Mouse (Mus musculus) urinary bladder, adult 2 months (tissue): Measurements from ENCODE around the gene Cdk9. TPM values are rescaled to one million over a fixed set of nuclear protein-coding genes. Genes with fewer than 3 reads are reported as not detected.
A peak's percentile ranks its signal among the peaks of the same experiment; 100 is the strongest.

Source experiments
- DNase-seq: peaks from one replicate; pipeline ENCODE4 v3.0.0; 2022; ENCODE audit warnings: low spot score
- polyA plus RNA-seq: library from polyadenylated mRNA; depleted of rRNA; stranded (reverse); fragments of >200 nt; gene quantifications from 2 replicates; pipeline ENCODE4 v1.2.3, GENCODE M21; 2012

The Cdk9 gene
- polyA plus RNA-seq, 1 experiment = 151 TPM

DNA sequence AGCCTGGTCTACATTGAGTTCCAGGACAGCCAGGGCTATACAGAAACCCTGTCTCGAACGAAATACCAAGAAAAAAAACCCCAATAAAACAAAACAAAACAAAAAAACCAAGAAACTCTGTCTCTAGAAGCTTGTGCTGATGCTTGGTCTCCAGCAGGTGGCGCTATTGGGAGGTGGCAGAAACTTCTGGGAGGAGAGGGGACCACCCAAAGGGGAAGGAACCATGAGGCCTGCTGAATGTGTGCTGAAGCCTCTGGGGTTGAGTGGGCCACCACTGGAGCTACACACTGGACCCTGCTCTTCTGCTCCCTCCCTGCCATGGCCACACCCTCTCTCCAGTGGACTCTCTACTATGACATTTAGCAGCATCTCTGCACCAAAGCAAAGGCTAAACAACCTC, 4.2 kb downstream of the Cdk9 start:
- DNase-seq = no peak

DNA sequence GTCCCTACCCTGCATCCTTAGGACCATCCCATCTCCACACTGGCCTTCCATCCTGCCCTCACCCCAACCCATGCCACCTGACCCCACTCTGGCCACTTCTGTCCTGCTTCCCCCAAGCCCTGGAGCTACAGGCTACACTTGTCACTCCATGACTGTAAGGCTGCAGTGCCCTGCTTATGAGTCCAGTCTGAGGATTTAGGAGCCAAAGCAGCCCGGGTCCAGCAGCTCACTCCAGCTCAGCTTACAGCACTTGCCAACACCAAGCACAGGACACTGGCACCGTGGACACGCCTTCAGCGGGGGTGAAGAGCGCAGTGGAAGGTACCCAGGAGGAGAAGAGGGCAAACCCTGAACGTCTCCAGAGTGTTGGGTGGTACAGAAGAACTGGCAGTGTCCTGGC, 5.9 kb downstream of the Cdk9 start:
- no peak for DNase-seq

DNA sequence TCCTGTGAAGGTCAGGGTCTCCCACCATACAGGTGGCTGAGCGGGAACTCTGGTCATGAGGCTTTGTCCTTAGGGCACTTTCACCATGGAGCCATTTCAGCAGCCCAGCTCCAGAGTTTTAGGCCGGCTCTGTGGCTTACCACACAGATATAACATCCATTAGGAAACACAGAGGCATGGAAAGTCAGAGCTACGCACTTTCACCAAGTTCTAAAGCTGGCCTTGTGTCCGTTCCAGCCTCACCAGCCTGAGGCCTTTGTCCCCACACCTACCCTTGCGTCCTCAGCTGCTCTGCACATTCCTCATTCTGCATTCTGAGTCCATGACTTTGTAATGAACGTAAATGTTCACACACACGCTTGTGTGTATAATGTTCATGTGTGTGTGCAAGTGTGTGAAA, 7.9 kb downstream of the Cdk9 start:
- no peak for DNase-seq

GRCm38 (mm10) chr2:32704021-32704421, 8.9 kb downstream of the Cdk9 start, which contains the start of gene Fpgs:
Gene Fpgs, minus strand, starts transcription at chr2:32704145.
- DNase-seq = no peak

DNA sequence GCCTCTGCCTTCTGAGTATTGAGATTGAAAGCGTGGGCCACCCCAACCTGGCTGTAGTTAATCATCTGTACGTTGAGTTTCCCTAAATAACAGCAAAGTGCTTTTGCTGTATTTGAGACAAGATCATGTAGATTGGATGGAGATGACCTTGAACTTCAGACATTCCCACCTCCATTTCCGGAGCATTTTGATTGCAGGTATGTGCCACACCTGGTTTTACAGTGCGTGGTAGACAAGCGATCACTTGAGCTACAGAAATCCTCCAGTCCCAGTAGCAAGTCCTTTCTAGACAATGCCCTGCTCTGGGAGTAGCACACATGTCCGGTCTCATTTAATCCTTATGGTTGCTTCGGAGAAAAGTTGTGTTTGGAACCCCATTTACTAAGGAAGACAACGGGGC, 9.8 kb downstream of the Cdk9 start:
- DNase-seq = no peak

DNA sequence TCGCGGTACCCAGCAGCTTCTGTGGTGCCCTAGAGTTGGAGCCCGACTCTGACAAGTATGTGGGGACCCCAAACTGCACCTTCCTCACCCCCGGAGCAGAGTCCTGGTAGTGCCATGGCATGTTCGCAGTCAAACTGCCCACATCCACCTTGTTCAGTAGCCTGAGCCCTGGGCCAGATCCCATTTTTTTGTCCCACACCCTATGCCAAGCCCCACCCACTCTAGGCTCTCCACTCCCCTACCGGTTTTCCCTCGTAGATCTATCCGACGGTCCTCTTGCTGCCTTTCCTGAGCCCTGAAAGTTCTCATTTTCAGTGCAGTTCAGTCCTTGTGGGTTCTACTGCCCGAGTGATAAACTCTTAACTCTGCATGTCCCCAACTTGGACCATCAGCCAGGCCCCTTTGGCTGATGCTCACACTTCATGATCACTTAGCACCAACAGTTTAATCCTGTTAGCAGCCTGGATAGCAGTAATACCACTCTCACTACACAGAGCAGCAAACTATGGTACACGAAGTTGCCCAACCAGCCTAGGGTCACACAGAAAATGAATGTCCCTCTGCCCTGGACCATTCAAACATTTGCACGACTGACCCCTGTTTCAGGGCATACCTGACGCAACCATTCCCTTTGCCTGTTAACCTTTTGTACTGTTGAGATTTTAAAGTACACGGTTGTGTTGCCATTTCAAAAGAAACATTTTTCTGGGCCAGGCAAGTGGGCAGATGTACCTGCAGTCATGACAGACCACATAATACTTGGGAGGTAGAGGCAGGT, 11.7 kb downstream of the Cdk9 start:
- DNase-seq = no peak

GRCm38 (mm10) chr2:32699680-32700079, 13.2 kb downstream of the Cdk9 start:
- DNase-seq = no peak

DNA sequence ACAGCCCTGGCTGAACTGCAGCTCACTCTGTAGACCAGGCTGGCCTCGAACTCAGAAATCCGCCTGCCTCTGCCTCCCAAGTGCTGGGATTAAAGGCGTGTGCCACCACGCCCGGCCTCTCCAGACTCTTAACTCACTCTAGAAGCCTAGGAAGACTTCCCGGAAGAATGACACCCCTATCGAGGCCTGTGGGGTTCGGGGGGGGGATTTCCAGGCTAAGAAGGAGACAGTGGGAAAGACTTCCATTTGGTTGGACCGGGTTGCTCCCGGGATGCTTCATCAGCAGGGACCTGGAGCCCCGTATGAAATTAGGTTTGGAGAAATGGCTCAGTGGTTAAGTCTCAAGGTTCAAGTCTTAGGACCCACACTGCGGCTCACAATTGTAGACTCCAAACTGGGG, 18.2 kb downstream of the Cdk9 start:
- DNase-seq = no peak

- peak; percentile 80 for DNase-seq
These were observed 19.0 kb downstream of the Cdk9 start for GRCm38 (mm10) chr2:32693823-32694411.

DNA sequence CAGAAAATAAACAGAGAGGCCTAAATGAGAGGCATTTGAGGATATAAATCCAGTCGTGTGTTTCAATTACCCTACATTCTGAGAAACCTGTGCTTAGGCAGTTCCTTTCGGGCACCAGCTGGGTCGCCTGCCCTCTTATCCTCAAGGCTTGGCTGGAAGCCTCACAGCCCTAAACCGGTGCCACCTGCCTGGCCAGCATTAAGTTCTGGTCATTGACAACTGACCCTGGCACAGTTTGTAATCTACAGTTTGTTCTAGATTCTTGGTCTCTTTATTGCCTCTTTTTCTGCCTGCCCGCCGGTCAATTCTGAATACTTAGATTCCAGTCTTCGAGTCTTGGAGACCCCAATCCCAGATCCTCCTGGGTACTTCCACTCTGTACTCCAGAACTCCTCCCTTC, 19.6 kb downstream of the Cdk9 start:
- no peak for DNase-seq

- DNase-seq = no peak
These were observed 20.4 kb downstream of the Cdk9 start for GRCm38 (mm10) chr2:32692496-32692895.

DNA sequence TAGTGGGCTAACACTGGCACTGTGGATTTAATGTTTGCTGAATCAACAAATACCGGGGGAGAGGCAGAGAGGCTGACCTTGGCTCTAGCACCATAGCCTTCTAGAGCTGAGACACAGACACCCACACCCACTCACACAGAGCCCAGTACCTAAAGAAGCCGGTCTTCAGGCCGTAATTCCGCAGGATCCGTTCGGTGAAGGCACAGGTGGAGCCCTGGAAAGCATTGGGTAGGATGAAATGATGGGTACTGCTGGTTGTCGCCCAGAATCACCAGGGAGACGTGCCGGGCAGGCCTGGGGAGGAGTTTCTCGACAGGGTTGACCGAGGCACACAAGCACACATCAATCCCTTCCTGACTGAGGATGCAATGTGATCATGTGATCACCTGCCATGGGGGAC, 21.8 kb downstream of the Cdk9 start:
- no peak for DNase-seq

DNA sequence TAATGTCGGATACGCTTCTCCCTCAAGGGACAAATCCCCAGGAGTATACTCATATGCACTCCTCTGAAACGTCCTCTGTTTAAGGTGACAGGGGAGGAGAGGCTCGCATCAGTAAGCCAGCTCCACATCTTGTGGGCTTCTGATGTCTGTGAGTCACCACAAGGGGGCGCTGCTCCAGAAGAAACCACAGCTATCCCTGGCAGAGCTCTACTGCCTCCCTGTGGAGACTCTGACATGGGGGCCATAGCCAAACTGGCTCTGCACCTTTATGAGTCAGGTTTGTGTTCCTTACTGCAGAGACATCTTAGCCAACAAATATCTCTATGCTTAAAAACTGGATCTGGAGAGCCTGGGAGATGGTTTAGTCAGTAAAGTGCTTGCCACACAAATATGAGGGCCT, 23.5 kb downstream of the Cdk9 start:
- DNase-seq = peak; percentile 81

- no peak for DNase-seq
These were observed 25.3 kb downstream of the Cdk9 start for GRCm38 (mm10) chr2:32687562-32687961.

DNA sequence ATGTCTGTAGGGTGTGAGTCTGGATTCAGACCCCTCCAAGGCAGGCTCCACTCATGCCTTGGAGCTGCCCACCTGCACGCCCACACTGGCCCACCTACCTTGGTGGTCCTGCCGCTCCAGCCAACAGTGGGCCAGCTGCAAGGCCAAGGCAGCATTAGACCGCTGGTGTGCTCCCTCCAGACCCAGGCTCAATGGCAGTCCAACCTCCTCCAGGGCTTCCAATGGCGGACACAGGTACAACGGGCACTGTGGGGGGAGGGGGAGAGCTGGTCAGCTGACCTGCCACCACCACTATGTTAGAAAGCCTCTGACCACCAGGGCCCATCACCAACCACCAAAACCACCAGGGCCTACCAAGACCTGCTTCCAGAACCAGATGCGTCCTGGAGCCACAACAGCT, 26.2 kb downstream of the Cdk9 start:
- DNase-seq = no peak

- no peak for DNase-seq
These were observed 27.1 kb downstream of the Cdk9 start for GRCm38 (mm10) chr2:32685807-32686206.

GRCm38 (mm10) chr2:32684681-32685428, 28.0 kb downstream of the Cdk9 start:
- no peak for DNase-seq

GRCm38 (mm10) chr2:32683701-32684100, 29.2 kb downstream of the Cdk9 start:
- DNase-seq = no peak

DNA sequence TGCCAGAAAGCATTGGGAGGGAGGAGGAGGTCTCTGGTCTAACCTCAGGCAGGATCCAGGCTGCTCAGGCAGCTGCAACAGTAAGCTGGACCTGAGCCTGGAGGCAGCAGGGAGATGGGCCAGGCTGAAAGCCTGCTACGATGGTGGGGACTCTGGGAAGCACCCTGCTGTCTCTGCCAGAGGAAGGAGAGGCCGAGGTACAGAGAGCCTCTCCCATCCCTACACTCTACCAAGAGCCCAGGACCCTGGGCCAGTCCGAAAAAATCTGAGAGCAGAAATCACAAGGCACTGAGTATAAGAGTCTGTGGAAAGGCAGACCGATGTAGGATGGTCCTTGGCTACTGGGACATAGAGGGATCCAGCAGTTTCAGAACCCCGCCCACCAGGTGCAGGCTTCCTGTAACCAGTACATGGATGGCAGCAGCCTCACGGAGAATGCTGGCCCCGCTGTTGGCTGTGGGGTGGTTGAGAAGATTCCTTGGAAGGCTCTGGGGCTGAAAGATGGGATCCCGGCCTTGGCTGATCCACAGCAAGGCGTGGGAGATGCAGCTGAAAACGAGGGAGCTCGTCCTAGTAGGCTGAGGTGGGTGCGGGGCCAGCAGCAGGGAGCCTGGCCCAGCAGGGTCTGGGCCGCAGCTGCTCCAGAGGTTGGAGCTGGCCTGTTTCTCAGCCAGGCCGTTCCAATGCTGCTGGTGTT, 30.0 kb downstream of the Cdk9 start:
- no peak for DNase-seq

- no peak for DNase-seq
These were observed 31.1 kb downstream of the Cdk9 start for GRCm38 (mm10) chr2:32681754-32682153.

DNA sequence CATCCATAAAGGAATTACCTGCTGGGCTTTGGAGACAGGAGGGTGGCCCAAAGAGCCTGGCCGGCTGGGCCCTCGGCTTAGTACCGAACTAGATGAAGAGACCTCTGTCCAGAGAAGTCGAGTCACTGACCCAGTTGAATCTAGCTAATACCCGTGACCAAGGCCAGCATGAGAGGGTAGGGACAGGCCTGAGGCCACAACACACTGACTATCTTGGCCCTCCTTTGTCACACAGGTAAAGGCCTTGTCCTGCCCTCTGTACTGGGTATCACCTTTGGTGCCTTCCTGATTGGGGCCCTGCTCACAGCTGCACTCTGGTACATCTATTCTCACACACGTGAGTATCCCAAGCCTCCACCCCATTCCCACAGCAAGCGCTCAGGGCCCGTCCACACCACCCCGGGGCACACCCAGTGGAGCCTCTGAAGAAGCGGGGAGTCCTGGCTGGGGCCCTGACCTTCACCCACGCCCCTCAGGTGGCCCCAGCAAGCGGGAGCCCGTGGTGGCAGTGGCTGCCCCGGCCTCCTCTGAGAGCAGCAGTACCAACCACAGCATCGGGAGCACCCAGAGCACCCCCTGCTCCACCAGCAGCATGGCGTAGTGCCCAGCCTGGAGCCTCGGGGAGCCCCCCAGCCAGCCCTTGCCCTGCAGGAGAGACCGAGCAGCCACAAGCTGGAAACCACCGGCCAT, 31.8 kb downstream of the Cdk9 start:
- no peak for DNase-seq

DNA sequence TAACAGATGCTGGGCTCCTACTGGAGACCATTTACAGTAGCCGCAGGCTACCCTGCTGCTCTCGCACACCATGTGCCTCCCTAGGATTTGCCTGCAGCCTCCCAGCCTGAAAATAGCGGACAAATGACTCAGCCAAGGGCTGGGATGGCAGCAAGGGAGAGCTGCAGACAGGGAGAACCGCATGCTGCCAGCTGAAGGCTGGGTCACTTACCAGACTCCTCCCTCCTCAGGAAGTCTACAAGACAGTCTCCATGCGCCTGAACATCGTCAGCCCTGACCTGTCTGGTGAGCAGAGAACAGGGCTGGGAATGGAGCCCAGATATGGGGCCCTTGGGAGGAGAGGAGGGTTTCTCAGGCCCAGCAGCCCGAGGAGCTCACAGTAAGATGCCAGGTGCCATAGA, 32.8 kb downstream of the Cdk9 start:
- DNase-seq = no peak
